Mouse (Mus musculus) intestine, embryonic 14.5 days (tissue): ENCODE measurements around the gene Il22ra1. TPM values are rescaled to one million over a fixed set of nuclear protein-coding genes. Genes with fewer than 3 reads are reported as not detected.

Source experiments
- ATAC-seq: fragments of 200-750 bp; cut with Nextera tagmentation; replicated peaks from 2 replicates; pipeline ENCODE4 v1.8.0; 2017; ENCODE audit warnings: low read depth, moderate number of reproducible peaks, moderate TSS enrichment, moderate library complexity; ENCODE audit not compliant: low FRiP score, low TSS enrichment
- DNase-seq: peaks from one replicate; pipeline ENCODE4 v3.0.0-alpha.2; 2018; ENCODE audit warnings: low spot score
- H3K27ac ChIP-seq: fragments of 300-500 bp; sonication (generic); 2 replicates; pipeline ENCODE4 v1.5.1; 2014; ENCODE audit warnings: low read depth, mild to moderate bottlenecking, control low read depth
- H3K27me3 ChIP-seq: fragments of 300-500 bp; sonication (generic); replicated peaks from 2 replicates; pipeline ENCODE4 v1.6.1; 2014; ENCODE audit warnings: low read length, control low read depth; ENCODE audit not compliant: control insufficient read depth, insufficient read depth
- H3K36me3 ChIP-seq: fragments of 300-500 bp; sonication (generic); 2 replicates; pipeline ENCODE4 v1.6.1; 2014; ENCODE audit warnings: low read length, control low read depth; ENCODE audit not compliant: control insufficient read depth, insufficient read depth
- H3K4me1 ChIP-seq: fragments of 300-500 bp; sonication (generic); replicated peaks from 2 replicates; pipeline ENCODE4 v1.6.1; 2014; ENCODE audit warnings: low read length, control low read depth, mixed read lengths; ENCODE audit not compliant: control insufficient read depth, insufficient read depth
- H3K4me2 ChIP-seq: fragments of 300-500 bp; sonication (generic); 2 replicates; pipeline ENCODE4 v1.6.1; 2014; ENCODE audit warnings: low read length
- H3K4me3 ChIP-seq: fragments of 300-500 bp; sonication (generic); 2 replicates; pipeline ENCODE4 v1.5.1; 2014; ENCODE audit warnings: low read depth, low read length, control low read depth, mixed read lengths
- H3K9ac ChIP-seq: fragments of 300-500 bp; sonication (generic); 2 replicates; pipeline ENCODE4 v1.6.1; 2014; ENCODE audit warnings: mild to moderate bottlenecking, low read length
- H3K9me3 ChIP-seq: fragments of 300-500 bp; sonication (generic); 2 replicates; pipeline ENCODE4 v1.6.1; 2016; ENCODE audit warnings: low read length, control low read depth; ENCODE audit not compliant: control insufficient read depth
- WGBS: fragments of 180-500 bp; shearing (Covaris S2); extraction: QIAGEN DNeasy Blood & Tissue Kit; methylation state at CpG from one replicate; pipeline ENCODE4 v1.1.7; 2014; 5-methylcytosine and 5-hydroxymethylcytosine counted together
- polyA plus RNA-seq: library from polyadenylated mRNA; unstranded; fragments of >200 nt; fragmentation: Nextera tagmentation; extraction: Ambion mirVana; gene quantifications from 2 replicates; pipeline ENCODE4 v1.2.1, GENCODE M21; 2014

Gene Il22ra1
- polyA plus RNA-seq = 2.5 and 3.8 TPM in 2 replicates

- Histone ChIP-seq H3K4me3 (peak within 1 kb of the TSS; percentile 29), H3K4me2 (peak within 1 kb of the TSS; percentile 32), H3K9me3 (no peaks in the 10 kb centered on the region), H3K27ac (peak within 1 kb of the TSS; percentile 66), H3K36me3 (no peaks in the 10 kb centered on the region), H3K9ac (peak within 1 kb of the TSS; percentile 14; the same call in 1 of the 2 replicates), H3K4me1 (peaks cover 18% of the 10 kb centered on the region), H3K27me3 (no peaks in the 10 kb centered on the region)
- 29% methylated on average over 14 of the region's 14 CpGs for WGBS
- DNase-seq = no peak
- ATAC-seq = peak; percentile 83
Measured at GRCm38 (mm10) chr4:135727817-135728216, at the start of gene Il22ra1. Gene Il22ra1 (plus strand): TSS chr4:135728172.

GRCm38 (mm10) chr4:135679316-135679715, 48.7 kb upstream of the Il22ra1 start:
- H3K36me3 ChIP-seq = no peaks in the 10 kb centered on the region
- H3K4me3 ChIP-seq = no peak overlapping the region
- no peak overlapping the region for H3K4me2 ChIP-seq
- H3K9ac ChIP-seq = no peak overlapping the region
- peaks cover 4% of the 10 kb centered on the region; the same call in 1 of the 2 replicates for H3K4me1 ChIP-seq
- no peaks in the 10 kb centered on the region for H3K9me3 ChIP-seq
- no peak overlapping the region for H3K27ac ChIP-seq
- DNase-seq = no peak
- WGBS = 73% methylated on average over 4 of the region's 4 CpGs
- ATAC-seq = no peak
- peaks cover 1% of the 10 kb centered on the region; the same call in 1 of the 2 replicates for H3K27me3 ChIP-seq

GRCm38 (mm10) chr4:135681789-135682188, 46.2 kb upstream of the Il22ra1 start:
- Histone ChIP-seq H3K4me2 (no peak overlapping the region), H3K36me3 (no peaks in the 10 kb centered on the region), H3K27ac (no peak overlapping the region), H3K4me1 (peaks cover 4% of the 10 kb centered on the region; the same call in 1 of the 2 replicates), H3K27me3 (peaks cover 19% of the 10 kb centered on the region), H3K4me3 (no peak overlapping the region), H3K9ac (no peak overlapping the region), H3K9me3 (no peaks in the 10 kb centered on the region)
- DNase-seq (no peak), ATAC-seq (no peak)
- WGBS = 69% methylated on average over 5 of the region's 5 CpGs

- DNase-seq (peak; percentile 69), ATAC-seq (no peak)
- H3K4me1 ChIP-seq = peaks cover 4% of the 10 kb centered on the region; the same call in 1 of the 2 replicates
- H3K36me3 ChIP-seq = no peaks in the 10 kb centered on the region
- peaks cover 32% of the 10 kb centered on the region for H3K27me3 ChIP-seq
- H3K4me3 ChIP-seq = no peak overlapping the region
- no peak overlapping the region for H3K27ac ChIP-seq
- 12% methylated on average over 4 of the region's 4 CpGs for WGBS
- H3K4me2 ChIP-seq = no peak overlapping the region
- no peak overlapping the region for H3K9ac ChIP-seq
- H3K9me3 ChIP-seq = no peaks in the 10 kb centered on the region
Measured at GRCm38 (mm10) chr4:135683553-135683952, 44.4 kb upstream of the Il22ra1 start.

- no peak for DNase-seq
Measured at GRCm38 (mm10) chr4:135684731-135685130, 43.2 kb upstream of the Il22ra1 start.

GRCm38 (mm10) chr4:135685906-135686567, 41.9 kb upstream of the Il22ra1 start, which contains the start of gene Ifnlr1:
Gene Ifnlr1 (plus strand): TSS chr4:135686287.
- peaks cover 34% of the 10 kb centered on the region for H3K27me3 ChIP-seq
- peaks cover 4% of the 10 kb centered on the region; the same call in 1 of the 2 replicates for H3K4me1 ChIP-seq
- peak; percentile 75 for ATAC-seq
- H3K9ac ChIP-seq = peak within 1 kb of the TSS; percentile 59
- H3K4me2 ChIP-seq = peak within 1 kb of the TSS; percentile 96
- under 1% methylated on average over 41 of the region's 41 CpGs for WGBS
- DNase-seq = peak; percentile 88
- H3K4me3 ChIP-seq = peak within 1 kb of the TSS; percentile 56
- H3K27ac ChIP-seq = 0 out of 2 replicates have a peak within 1 kb of the TSS, but pooled peaks have one; percentile 24
- H3K36me3 ChIP-seq = no peaks in the 10 kb centered on the region
- no peaks in the 10 kb centered on the region for H3K9me3 ChIP-seq

More at GRCm38 (mm10) chr4:135684731-135685130, 43.2 kb upstream of the Il22ra1 start:
- H3K27ac ChIP-seq = no peak overlapping the region
- peaks cover 4% of the 10 kb centered on the region; the same call in 1 of the 2 replicates for H3K4me1 ChIP-seq
- H3K4me2 ChIP-seq = no peak overlapping the region
- H3K27me3 ChIP-seq = peaks cover 34% of the 10 kb centered on the region
- no peak for ATAC-seq
- no peaks in the 10 kb centered on the region for H3K36me3 ChIP-seq
- WGBS = 32% methylated on average over 3 of the region's 3 CpGs
- no peak overlapping the region for H3K4me3 ChIP-seq
- H3K9me3 ChIP-seq = no peaks in the 10 kb centered on the region
- no peak overlapping the region for H3K9ac ChIP-seq

GRCm38 (mm10) chr4:135686568-135686953, 41.4 kb upstream of the Il22ra1 start:
- H3K9me3 ChIP-seq = no peaks in the 10 kb centered on the region
- peak overlapping the region; percentile 59 for H3K9ac ChIP-seq
- peaks cover 4% of the 10 kb centered on the region; the same call in 1 of the 2 replicates for H3K4me1 ChIP-seq
- peak overlapping the region; percentile 56 for H3K4me3 ChIP-seq
- DNase-seq (peak; percentile 80), ATAC-seq (peak; percentile 34; the same call in 1 of the 2 replicates)
- under 1% methylated on average over 21 of the region's 21 CpGs for WGBS
- H3K27me3 ChIP-seq = peaks cover 34% of the 10 kb centered on the region
- peak overlapping the region; percentile 96 for H3K4me2 ChIP-seq
- H3K36me3 ChIP-seq = no peaks in the 10 kb centered on the region
- H3K27ac ChIP-seq = no peak overlapping the region

- Histone ChIP-seq H3K27me3 (peaks cover 28% of the 10 kb centered on the region), H3K4me1 (no peaks in the 10 kb centered on the region), H3K4me3 (no peak overlapping the region), H3K36me3 (no peaks in the 10 kb centered on the region), H3K4me2 (no peak overlapping the region), H3K9ac (no peak overlapping the region), H3K27ac (no peak overlapping the region), H3K9me3 (no peaks in the 10 kb centered on the region)
- 89% methylated on average over 7 of the region's 7 CpGs for WGBS
- no peak for ATAC-seq
- DNase-seq = no peak
Measured at GRCm38 (mm10) chr4:135689797-135690196, 38.2 kb upstream of the Il22ra1 start.
